Mouse (Mus musculus) testis, adult 2 months (tissue): ENCODE measurements around the gene Ntn1.

Experiments used
- CTCF ChIP-seq: fragments of 200-500 bp; IDR thresholded peaks from 2 replicates; pipeline ENCODE4 v1.5.1; 2012; ENCODE audit warnings: low read depth, mild to moderate bottlenecking, inconsistent platforms, low read length, moderate library complexity; ENCODE audit not compliant: control insufficient read depth, insufficient read depth, insufficient replicate concordance
- POLR2A ChIP-seq: fragments of 200-500 bp; IDR thresholded peaks from 2 replicates; pipeline ENCODE4 v1.6.1; 2012; ENCODE audit warnings: low read depth, mild to moderate bottlenecking, inconsistent platforms, low read length, moderate library complexity; ENCODE audit not compliant: control insufficient read depth

DNA sequence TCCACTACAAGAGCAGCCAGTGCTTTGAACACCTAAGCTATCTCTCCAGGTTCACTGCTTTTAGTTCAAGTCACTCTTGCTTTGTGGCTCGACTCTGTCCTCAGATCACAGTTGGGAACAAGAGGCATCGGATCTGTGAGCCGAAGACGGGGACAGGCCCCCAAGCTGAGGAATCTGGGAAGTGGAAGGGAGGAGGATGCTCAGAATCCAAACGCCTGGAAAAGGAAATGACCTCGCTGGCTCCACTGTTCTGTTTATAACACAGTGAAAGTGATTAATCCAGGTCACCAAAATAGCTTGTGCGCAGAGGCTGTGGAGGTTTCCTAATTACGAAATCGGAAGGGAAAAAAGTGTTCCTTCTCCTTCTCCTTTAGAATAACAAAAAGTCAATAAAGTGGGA lies 56.4 kb downstream of the Ntn1 start:
- TF ChIP-seq POLR2A: no peak
- no peak for TF ChIP-seq CTCF
